Mouse (Mus musculus) heart, adult 2 months (tissue): ENCODE data around the gene Plxna2. TPM values are rescaled to one million over a fixed set of nuclear protein-coding genes. Genes with fewer than 3 reads are reported as not detected.
A peak's percentile ranks its signal among the peaks of the same experiment; 100 is the strongest.

Experiments
- DNase-seq, 2 experiments: peaks; one replicate each; pipeline ENCODE4 v3.0.0; 2021
- H3K27ac ChIP-seq: fragments of 200-600 bp; 2 replicates; pipeline ENCODE4 v1.8.1; 2022
- H3K27me3 ChIP-seq: fragments of 200-500 bp; 2 replicates; pipeline ENCODE4 v1.6.1; 2012; ENCODE audit warnings: mild to moderate bottlenecking, low read length, inconsistent platforms, mixed read lengths; ENCODE audit not compliant: control insufficient read depth, insufficient read depth
- H3K36me3 ChIP-seq: fragments of 200-500 bp; 2 replicates; pipeline ENCODE4 v1.6.1; 2012; ENCODE audit warnings: low read length, inconsistent platforms; ENCODE audit not compliant: control insufficient read depth, insufficient read depth
- H3K4me1 ChIP-seq: fragments of 200-500 bp; 2 replicates; pipeline ENCODE4 v1.6.1; 2011; ENCODE audit warnings: low read length; ENCODE audit not compliant: control insufficient read depth, insufficient read depth
- H3K4me3 ChIP-seq: fragments of 200-600 bp; 2 replicates; pipeline ENCODE4 v1.8.1; 2022
- H3K79me2 ChIP-seq: fragments of 200-500 bp; replicated peaks from 2 replicates; pipeline ENCODE4 v1.6.1; 2012; ENCODE audit warnings: mild to moderate bottlenecking, inconsistent platforms, low read length, moderate library complexity, mixed read lengths; ENCODE audit not compliant: control insufficient read depth, insufficient read depth
- H3K9ac ChIP-seq: fragments of 200-500 bp; 2 replicates; pipeline ENCODE4 v1.6.1; 2012; ENCODE audit warnings: low read depth, mild to moderate bottlenecking, control low read depth, inconsistent platforms, low read length, mixed read lengths
- CTCF ChIP-seq: fragments of 200-600 bp; IDR thresholded peaks from 2 replicates; pipeline ENCODE4 v1.8.1; 2022; ENCODE audit warnings: antibody characterized with exemption, mild to moderate bottlenecking, moderate library complexity
- EP300 ChIP-seq: fragments of 200-500 bp; IDR thresholded peaks from 2 replicates; pipeline ENCODE4 v1.6.1; 2011; ENCODE audit warnings: low read depth, low read length, control low read depth; ENCODE audit not compliant: insufficient read depth
- POLR2A ChIP-seq: fragments of 200-500 bp; IDR thresholded peaks from 2 replicates; pipeline ENCODE4 v1.6.1; 2011; ENCODE audit warnings: mild to moderate bottlenecking, low read depth, low read length, control low read depth; ENCODE audit not compliant: insufficient read depth
- WGBS: fragments of 180-500 bp; shearing (Covaris S2); methylation state at CpG from one replicate; pipeline ENCODE4 v1.1.7; 2018; 5-methylcytosine and 5-hydroxymethylcytosine counted together
- intact Hi-C: fragments of 180-260 bp; cut with DNase I; formaldehyde crosslinking; loops from one replicate; pipeline ENCODE4 v1.15.1; 2025
- microRNA-seq, 2 experiments: library from miRNA; unstranded; fragments of <30 nt; microRNA quantifications; one replicate each; pipeline ENCODE4 v1.2.0; 2021
- polyA plus RNA-seq: library from polyadenylated mRNA; depleted of rRNA; stranded (reverse); fragments of >200 nt; gene quantifications from 2 replicates; pipeline ENCODE4 v1.2.3, GENCODE M21; 2012
- total RNA-seq, 2 experiments: library from RNA; stranded (reverse); gene quantifications; 2 replicates each; pipeline ENCODE4 v1.2.3; 2021

Plxna2 gene
- total and polyA plus RNA-seq, 3 experiments: 9.8 to 30.6 (median 22.6) TPM

DNA sequence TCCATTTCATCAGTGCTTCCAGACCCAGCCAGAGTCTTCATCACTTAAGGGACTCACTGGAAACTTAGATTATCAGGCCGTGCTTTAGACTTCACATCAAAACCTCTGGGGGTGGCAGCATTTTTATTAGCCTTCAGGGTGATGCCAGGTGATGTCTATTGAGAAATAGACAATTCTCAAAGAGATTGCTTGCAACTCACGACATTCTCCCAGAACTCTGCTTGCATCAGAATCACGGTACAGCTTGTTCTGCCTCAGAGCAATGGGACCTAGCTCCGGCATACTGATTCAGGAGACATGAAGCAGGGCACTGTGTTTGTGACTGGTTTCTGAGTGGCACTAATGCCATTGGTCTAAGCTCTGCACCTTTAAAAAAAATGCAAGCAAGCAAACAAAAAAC is 218.7 kb downstream of the Plxna2 start:
- Histone ChIP-seq H3K27ac (no peak overlapping the region), H3K4me1 (no peaks in the 10 kb centered on the region; the same call in 1 of the 2 replicates), H3K36me3 (no peaks in the 10 kb centered on the region), H3K9ac (no peak overlapping the region), H3K4me3 (no peak overlapping the region), H3K27me3 (no peaks in the 10 kb centered on the region), H3K79me2 (no peaks in the 10 kb centered on the region)
- no peak for DNase-seq
- 93% methylated on average over 4 of the region's 4 CpGs for WGBS
- intact Hi-C loops: no loop called here
- TF ChIP-seq EP300: no peak
- no peak for TF ChIP-seq CTCF
- TF ChIP-seq POLR2A: no peak

DNA sequence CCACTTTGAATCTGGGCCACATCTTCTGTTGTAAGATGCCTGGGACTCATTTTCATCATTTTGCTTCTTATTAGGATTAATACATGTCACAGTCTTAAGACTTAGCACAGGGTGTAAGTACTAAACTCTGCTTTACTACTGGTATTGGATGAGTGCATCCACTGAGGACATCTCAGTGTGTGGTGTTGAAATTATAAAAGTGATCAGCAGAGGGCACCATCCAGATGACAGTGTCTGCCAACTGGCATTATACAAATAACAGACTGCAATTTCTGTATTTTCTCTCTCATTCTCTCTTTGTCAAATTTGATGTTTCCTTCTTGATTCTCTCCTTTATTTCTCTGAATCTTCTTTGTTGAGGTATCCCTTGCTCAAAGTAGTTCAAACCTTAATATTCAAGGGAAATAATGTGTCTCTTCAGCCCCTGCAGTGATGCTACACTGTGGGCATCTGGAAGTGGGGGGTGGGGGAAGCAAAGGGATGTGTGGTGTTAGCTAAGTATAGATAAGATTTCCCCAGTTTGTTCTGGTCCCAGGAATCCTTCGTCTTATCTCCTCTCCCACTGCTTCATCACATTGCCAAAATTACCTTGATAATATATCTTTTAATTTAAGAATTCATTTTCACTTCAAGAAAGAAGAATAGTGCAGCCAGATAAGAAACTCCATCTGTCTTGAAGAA is 221.4 kb downstream of the Plxna2 start:
- H3K27ac ChIP-seq: no peak overlapping the region
- H3K36me3 ChIP-seq: no peaks in the 10 kb centered on the region
- no peak overlapping the region for H3K9ac ChIP-seq
- H3K27me3 ChIP-seq: no peaks in the 10 kb centered on the region
- 5% methylated on average over 1 of the region's 1 CpGs for WGBS
- DNase-seq: no peak
- intact Hi-C loops: loop anchor here (2.0 kb wide), 2 partner anchors 39 to 123 kb away; no protein-coding TSS in a partner anchor
- H3K79me2 ChIP-seq: no peaks in the 10 kb centered on the region
- no peaks in the 10 kb centered on the region; the same call in 1 of the 2 replicates for H3K4me1 ChIP-seq
- H3K4me3 ChIP-seq: no peak overlapping the region
- TF ChIP-seq POLR2A (no peak), CTCF (peak; percentile 84), EP300 (no peak)

DNA sequence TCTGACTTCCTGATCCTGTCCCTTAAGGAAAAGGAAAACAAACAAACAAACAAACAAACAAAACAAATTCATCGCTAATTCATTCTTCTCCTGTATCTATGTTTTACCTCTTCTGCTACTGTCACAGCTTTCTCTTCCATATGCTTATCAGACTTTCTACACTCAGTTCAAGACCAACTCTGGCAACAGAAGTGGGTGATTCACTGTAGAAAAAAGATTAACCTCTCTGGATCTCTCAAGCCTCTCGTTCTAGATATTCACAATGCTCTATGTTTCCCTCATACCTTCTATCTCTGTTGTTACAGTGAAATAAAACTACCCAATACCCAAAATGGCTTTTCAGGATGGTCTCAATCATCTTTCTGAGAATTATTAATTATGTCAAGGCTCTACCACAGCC is 225.0 kb downstream of the Plxna2 start:
- Histone ChIP-seq H3K79me2 (no peaks in the 10 kb centered on the region), H3K27ac (no peak overlapping the region), H3K27me3 (no peaks in the 10 kb centered on the region), H3K4me3 (no peak overlapping the region), H3K9ac (no peak overlapping the region), H3K36me3 (no peaks in the 10 kb centered on the region), H3K4me1 (no peaks in the 10 kb centered on the region)
- DNase-seq: no peak
- intact Hi-C loops: no loop called here
- WGBS: 59% methylated on average over 2 of the region's 2 CpGs
- no peak for TF ChIP-seq POLR2A
- TF ChIP-seq CTCF: no peak
- TF ChIP-seq EP300: no peak

DNA sequence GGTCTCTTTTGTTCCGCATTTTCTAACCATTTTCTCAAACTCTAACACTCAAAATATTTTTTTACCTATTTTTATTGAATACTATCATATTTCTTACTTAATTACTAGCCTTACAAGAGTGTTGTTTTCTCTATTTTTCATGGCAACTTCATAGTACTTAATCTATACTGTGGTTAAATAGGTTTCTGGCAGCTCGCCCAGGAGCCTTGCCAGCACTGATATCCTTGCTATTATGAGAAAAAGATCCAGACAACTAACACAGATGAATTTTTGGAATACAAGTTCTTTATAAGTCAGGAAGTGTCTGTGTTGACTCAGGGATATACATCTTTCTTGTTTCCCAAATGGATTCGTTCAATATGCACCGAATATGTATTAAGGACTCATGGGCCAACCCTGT is 229.0 kb downstream of the Plxna2 start:
- Histone ChIP-seq H3K4me1 (no peaks in the 10 kb centered on the region), H3K27me3 (no peaks in the 10 kb centered on the region), H3K36me3 (no peaks in the 10 kb centered on the region), H3K27ac (no peak overlapping the region), H3K79me2 (no peaks in the 10 kb centered on the region), H3K9ac (no peak overlapping the region), H3K4me3 (no peak overlapping the region)
- intact Hi-C loops: no loop called here
- DNase-seq: no peak
- WGBS: 64% methylated on average over 4 of the region's 4 CpGs
- TF ChIP-seq POLR2A (no peak), EP300 (no peak), CTCF (no peak)

DNA sequence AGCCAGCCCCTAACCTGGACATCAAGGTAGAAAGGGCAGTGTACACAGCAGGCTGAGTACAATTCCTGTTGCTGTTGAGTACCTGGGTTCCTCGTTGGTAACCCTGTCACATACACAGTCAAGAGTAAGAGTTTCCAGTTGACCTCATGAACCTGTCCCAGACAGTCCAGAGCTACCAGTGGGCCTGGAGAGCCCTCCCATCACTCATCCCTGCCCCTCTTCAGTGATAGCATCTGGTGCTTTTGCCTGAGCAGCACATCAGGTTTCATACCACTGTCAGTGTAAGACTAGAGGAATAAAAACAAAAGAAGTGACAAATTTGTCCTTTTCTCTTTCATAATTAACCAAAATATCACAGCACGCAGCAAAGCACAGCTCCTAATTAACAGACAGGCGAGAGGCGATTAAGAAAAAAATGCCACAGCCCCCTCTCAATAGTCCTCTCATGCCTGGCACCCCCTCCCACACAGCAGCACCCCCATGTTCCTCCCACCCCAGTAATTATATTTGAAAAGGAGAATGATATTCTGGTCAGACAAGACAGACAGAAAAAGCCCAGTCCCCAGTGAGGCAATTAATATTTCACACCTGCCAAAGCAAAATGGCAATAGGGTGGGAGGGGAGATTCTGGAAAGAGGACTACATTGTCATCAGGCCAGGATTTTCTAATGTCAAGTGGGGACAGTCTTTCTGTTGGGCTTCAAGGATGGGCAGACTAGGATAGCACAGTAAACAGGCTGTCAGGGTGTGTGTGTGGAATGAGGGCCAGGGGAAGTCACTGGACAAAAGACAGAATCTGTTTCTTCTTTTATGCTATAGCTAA is 233.4 kb downstream of the Plxna2 start:
- Histone ChIP-seq H3K27ac (no peak overlapping the region), H3K9ac (no peak overlapping the region), H3K4me3 (no peak overlapping the region), H3K79me2 (no peaks in the 10 kb centered on the region), H3K27me3 (no peaks in the 10 kb centered on the region), H3K4me1 (no peaks in the 10 kb centered on the region), H3K36me3 (no peaks in the 10 kb centered on the region)
- TF ChIP-seq CTCF (no peak), EP300 (no peak), POLR2A (no peak)
- intact Hi-C loops: loop anchor here (10.0 kb wide), 1 partner anchor 1067 kb away; no protein-coding TSS in a partner anchor
- DNase-seq: no peak
- WGBS: 84% methylated on average over 4 of the region's 4 CpGs

DNA sequence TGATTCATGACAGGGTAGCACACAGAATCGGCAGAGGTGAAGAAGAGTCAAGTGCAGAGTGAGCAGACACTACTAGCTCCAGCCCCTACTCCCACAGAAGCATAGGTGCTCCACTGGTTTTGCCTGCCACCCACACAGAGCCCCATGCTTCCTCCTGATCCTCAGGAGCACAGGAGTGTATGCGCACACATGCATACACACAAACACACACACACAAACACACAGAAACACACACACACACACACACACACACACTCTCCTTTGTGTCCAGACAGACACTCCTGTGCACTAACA is 234.0 kb downstream of the Plxna2 start:
- 58% methylated on average over 2 of the region's 2 CpGs for WGBS
- no peaks in the 10 kb centered on the region for H3K79me2 ChIP-seq
- H3K9ac ChIP-seq: no peak overlapping the region
- TF ChIP-seq EP300 (no peak), CTCF (no peak), POLR2A (no peak)
- DNase-seq: no peak
- H3K36me3 ChIP-seq: no peaks in the 10 kb centered on the region
- intact Hi-C loops: loop anchor here (10.0 kb wide), 1 partner anchor 1067 kb away; no protein-coding TSS in a partner anchor
- H3K4me1 ChIP-seq: no peaks in the 10 kb centered on the region
- H3K27me3 ChIP-seq: no peaks in the 10 kb centered on the region
- H3K27ac ChIP-seq: no peak overlapping the region
- H3K4me3 ChIP-seq: no peak overlapping the region

Small RNA genes lying within 50 kb of the gene (microRNA-seq; reads per million reads assigned to microRNA genes)
- gene Mir3962: 1.1 to 1.5 reads per million in 2 experiments
